Mouse (Mus musculus): ENCODE data around the gene 1700007K13Rik.
"Not testable (repeated sequence)": the region's sequence is repeated elsewhere in the genome, so short reads cannot be mapped to it uniquely, and the experiment has no call there.

DNA sequence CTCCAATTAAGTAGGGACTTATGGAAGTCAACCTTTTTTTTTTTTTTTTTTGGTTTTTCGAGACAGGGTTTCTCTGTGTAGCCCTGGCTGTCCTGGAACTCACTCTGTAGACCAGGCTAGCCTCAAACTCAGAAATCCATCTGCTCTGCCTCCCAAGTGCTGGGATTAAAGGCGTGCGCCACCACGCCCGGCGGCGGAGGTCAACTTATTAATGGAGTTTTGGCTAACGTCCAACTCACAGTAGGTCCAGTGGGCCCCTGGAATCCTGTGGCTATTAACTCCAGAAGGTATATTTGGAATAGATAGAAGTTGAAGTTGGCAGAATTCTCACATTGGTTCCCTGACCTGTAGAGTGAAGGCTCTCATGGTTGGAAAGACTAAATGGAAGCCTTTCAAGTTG lies 5.9 kb upstream of the 1700007K13Rik start:
- not testable (repeated sequence) for TF ChIP-seq CTCF (IDR thresholded peaks at IDR 0.05; ENCODE audit: low read depth); EP300 (optimal IDR thresholded peaks at IDR 0.05)
